ENCODE assay signal across 9 mouse cellular contexts in the genomic region with DNA sequence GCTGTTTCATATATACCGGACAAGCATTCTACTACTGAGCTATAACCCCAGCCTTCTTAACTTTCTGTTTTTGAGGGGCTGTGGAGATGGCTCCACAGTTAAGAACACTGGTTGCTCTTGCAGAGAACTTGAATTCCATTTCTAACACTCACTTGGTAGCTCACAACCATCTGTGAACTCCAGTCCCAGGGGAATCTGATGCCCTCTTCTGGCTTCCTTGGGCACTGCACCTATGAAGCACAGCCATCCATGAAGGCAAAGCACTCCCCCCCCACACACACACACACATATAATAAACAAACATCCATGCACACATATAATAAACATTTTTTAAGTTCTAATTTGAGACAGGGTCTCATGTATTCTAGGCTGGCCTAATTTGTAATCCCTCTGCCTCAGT. TPM values are rescaled to one million over a fixed set of nuclear protein-coding genes. Genes with fewer than 3 reads are reported as not detected.
DNase-seq lines count a peak whose midpoint lies in the region; ATAC-seq and TF ChIP-seq lines count a peak whose summit lies in the region.
"Had no signal": no experiment of that assay in that cellular context is flagged by ENCODE, and none has a peak within 500 bp of the region (broad histone marks: within the 10 kb centered on the region; RNA-seq: fewer than 3 reads in every experiment).

No protein-coding gene starts in this region.

- no peaks in the 10 kb centered on the region for H3K36me3 ChIP-seq in kidney, embryonic 16.5 days (ENCODE audit: insufficient read depth, low read length)

- no peak overlapping the region for H3K9ac ChIP-seq in kidney, embryonic 16.5 days (replicated peaks; ENCODE audit: low read length)

- peak; percentile 83 for DNase-seq in kidney, adult 18-20 months
- peak; percentile 64 for DNase-seq in ES-CJ7 (ENCODE audit: low read depth, low spot score)
- peak; percentile 72 for DNase-seq in brain, embryonic 14.5 days (ENCODE audit: low read depth)
- peak; percentile 65 to 82 for DNase-seq in heart, postnatal 14 days
- DNase-seq in left cerebral cortex, postnatal 4 days = peak; percentile 76
- DNase-seq in retina, postnatal 7 days (ENCODE audit: low read depth, low spot score) = peak; percentile 36
- DNase-seq in urinary bladder, postnatal 36 days (ENCODE audit: low spot score in 2 of 2) = peak; percentile 40 to 51

- 85% methylated on average over 1 of the region's 1 CpGs for WGBS in kidney, embryonic 16.5 days

- TF ChIP-seq POLR2A in brain, embryonic 14.5 days (IDR thresholded peaks at IDR 0.05; ENCODE audit: borderline replicate concordance, extremely low read depth, insufficient read depth, insufficient read length, poor library complexity, severe bottlenecking) = no peak

- ATAC-seq in kidney, embryonic 16.5 days (ENCODE audit: low FRiP score, low TSS enrichment) = no peak

- no peaks in the 10 kb centered on the region for H3K4me1 ChIP-seq in kidney, embryonic 16.5 days (ENCODE audit: insufficient read depth, low read length)

- no peak overlapping the region for H3K4me2 ChIP-seq in kidney, embryonic 16.5 days (replicated peaks; ENCODE audit: low read depth, low read length)

- H3K4me3 ChIP-seq in kidney, embryonic 16.5 days (ENCODE audit: low read length) = no peak overlapping the region
- H3K4me3 ChIP-seq: myocyte had no signal

- H3K27ac ChIP-seq in kidney, embryonic 16.5 days (ENCODE audit: low read length) = no peak overlapping the region

- H3K9me3 ChIP-seq in kidney, embryonic 16.5 days (ENCODE audit: low read length) = no peaks in the 10 kb centered on the region

- peak; percentile 74 for TF ChIP-seq CTCF in brain, embryonic 14.5 days (IDR thresholded peaks at IDR 0.05; ENCODE audit: borderline replicate concordance, extremely low read depth, insufficient read depth, insufficient read length)

- intact Hi-C loops in heart, postnatal 14 days (cut with DNase I) = loop anchor here (5.0 kb wide), 3 partner anchors 111 to 436 kb away; a partner anchor contains a TSS
- intact Hi-C loops in left cerebral cortex, postnatal 4 days (cut with DNase I) = loop anchor here (5.0 to 10.0 kb wide), 3 partner anchors 106 to 428 kb away; no protein-coding TSS in a partner anchor

- H3K27me3 ChIP-seq in kidney, embryonic 16.5 days (ENCODE audit: insufficient read depth, low read length) = no peaks in the 10 kb centered on the region

RNA-seq across cellular contexts. Expression of a gene that starts 20.0 kb away (rescaled TPM):
- 7.1 and 14.1 TPM in 2 replicates for polyA plus RNA-seq in kidney, embryonic 16.5 days (2015; fragmentation: Nextera tagmentation; extraction: Ambion mirVana)
- polyA plus RNA-seq in brain, embryonic 14.5 days (2012; rRNA removed) = 36.2 and 50.3 TPM in 2 replicates
- 10 to 100 TPM; 29.4 to 32.5 TPM for total RNA-seq in heart, postnatal 14 days (2021)
- 10 to 100 TPM; 22.2 to 22.3 TPM for total RNA-seq in left cerebral cortex, postnatal 4 days (2021)

RNA-seq across cellular contexts. Expression of a gene that starts 22.3 kb away (rescaled TPM):
- 32.1 and 35.6 TPM in 2 replicates for polyA plus RNA-seq in kidney, embryonic 16.5 days (2015; fragmentation: Nextera tagmentation; extraction: Ambion mirVana)
- polyA plus RNA-seq in brain, embryonic 14.5 days (2012; rRNA removed) = 27.8 and 39.3 TPM in 2 replicates
- 10 to 100 TPM; 46.0 to 50.7 TPM for total RNA-seq in heart, postnatal 14 days (2021)
- total RNA-seq in left cerebral cortex, postnatal 4 days (2021) = 10 to 100 TPM; 59.0 to 66.1 TPM

RNA-seq across cellular contexts. Expression of a gene that starts 43.0 kb away (rescaled TPM):
- 0.80 TPM in 2 replicates for polyA plus RNA-seq in kidney, embryonic 16.5 days (2015; fragmentation: Nextera tagmentation; extraction: Ambion mirVana)
- 0.03 and 0.04 TPM in 2 replicates for polyA plus RNA-seq in brain, embryonic 14.5 days (2012; rRNA removed)
- total RNA-seq in heart, postnatal 14 days (2021) = under 1 TPM; 0.29 to 0.66 TPM
- total RNA-seq in left cerebral cortex, postnatal 4 days (2021) = under 1 TPM in 1 of 2 experiments, not detected in 1; 0.10 TPM
